Comparison of ENCODE assay signal across 38 mouse cellular contexts in genomic region chr14:51023457-51023856, GRCm38 (mm10). TPM values are rescaled to one million over a fixed set of nuclear protein-coding genes. Genes with fewer than 3 reads are reported as not detected.
"Had no signal": no experiment of that assay in that cellular context is flagged by ENCODE, and none has a peak within 500 bp of the region (broad histone marks: within the 10 kb centered on the region; RNA-seq: fewer than 3 reads in every experiment).

No protein-coding gene starts in this region.

- H3K4me1 ChIP-seq: heart, embryonic 10.5 days; heart, embryonic 12.5 days; heart, embryonic 13.5 days; heart, embryonic 15.5 days; hindbrain, embryonic 10.5 days; hindbrain, embryonic 12.5 days; hindbrain, embryonic 13.5 days; hindbrain, embryonic 15.5 days; intestine, embryonic 15.5 days had no signal

- ATAC-seq: hindbrain, embryonic 16.5 days; hindbrain, postnatal 0 days; inflammation-experienced regulatory T-cells, adult 6 months; intestine, embryonic 15.5 days; intestine, embryonic 16.5 days; intestine, postnatal 0 days had no signal

- H3K9me3 ChIP-seq: heart, embryonic 10.5 days; heart, embryonic 13.5 days; heart, embryonic 15.5 days; hindbrain, embryonic 10.5 days; hindbrain, embryonic 12.5 days; hindbrain, embryonic 13.5 days; hindbrain, embryonic 15.5 days; intestine, embryonic 15.5 days had no signal

- H3K4me2 ChIP-seq: heart, embryonic 11.5 days; heart, embryonic 12.5 days; heart, embryonic 13.5 days; heart, embryonic 15.5 days; hindbrain, embryonic 12.5 days; hindbrain, embryonic 13.5 days; hindbrain, embryonic 14.5 days; hindbrain, embryonic 15.5 days; intestine, embryonic 15.5 days had no signal

- H3K27me3 ChIP-seq: heart, embryonic 12.5 days; heart, embryonic 13.5 days; heart, embryonic 15.5 days; hindbrain, embryonic 12.5 days; hindbrain, embryonic 13.5 days; hindbrain, embryonic 15.5 days; intestine, embryonic 15.5 days had no signal

- H3K4me3 ChIP-seq: heart, adult 2 months; heart, embryonic 10.5 days; heart, embryonic 12.5 days; heart, embryonic 13.5 days; heart, embryonic 15.5 days; hindbrain, embryonic 10.5 days; hindbrain, embryonic 12.5 days; hindbrain, embryonic 13.5 days; hindbrain, embryonic 15.5 days; intestine, embryonic 15.5 days; layer of hippocampus, adult 2 months; left cerebral cortex, adult 2 months had no signal

- H3K36me3 ChIP-seq: heart, embryonic 10.5 days; heart, embryonic 12.5 days; heart, embryonic 13.5 days; heart, embryonic 15.5 days; hindbrain, embryonic 10.5 days; hindbrain, embryonic 12.5 days; hindbrain, embryonic 13.5 days; hindbrain, embryonic 15.5 days; intestine, embryonic 15.5 days had no signal

- DNase-seq: heart, adult 18-20 months; heart, adult 2 months; heart, postnatal 10 days; heart, postnatal 14 days; heart, postnatal 36 days; heart, postnatal 4 days; kidney, adult 18-20 months; kidney, adult 8-10 months; kidney, adult 9 months; kidney, postnatal 14 days; kidney, postnatal 25 days; kidney, postnatal 36 days; layer of hippocampus, adult 9-11 months; layer of hippocampus, postnatal 36 days had no signal

- H3K27ac ChIP-seq: heart, adult 2 months; heart, embryonic 10.5 days; heart, embryonic 13.5 days; heart, embryonic 15.5 days; hindbrain, embryonic 10.5 days; hindbrain, embryonic 12.5 days; hindbrain, embryonic 13.5 days; hindbrain, embryonic 14.5 days; hindbrain, embryonic 15.5 days; hindbrain, postnatal 0 days; intestine, embryonic 15.5 days; layer of hippocampus, adult 2 months; left cerebral cortex, adult 2 months had no signal

- H3K9ac ChIP-seq: heart, embryonic 12.5 days; heart, embryonic 13.5 days; heart, embryonic 15.5 days; hindbrain, embryonic 12.5 days; hindbrain, embryonic 13.5 days; hindbrain, embryonic 14.5 days; hindbrain, embryonic 15.5 days; intestine, embryonic 15.5 days had no signal

RNA-seq across cellular contexts. Expression of gene Rnase10, which starts 15.9 kb away (rescaled TPM):
- polyA plus RNA-seq: hindbrain, embryonic 10.5 days; hindbrain, embryonic 11.5 days; hindbrain, embryonic 12.5 days; hindbrain, embryonic 13.5 days; hindbrain, embryonic 14.5 days; hindbrain, embryonic 15.5 days; hindbrain, postnatal 0 days; inflammation-experienced regulatory T-cells, adult 6 months had no signal

RNA-seq across cellular contexts. Expression of gene Rnase9, which starts 18.2 kb away (rescaled TPM):
- polyA plus RNA-seq: heart, adult 2 months; heart, embryonic 10.5 days; heart, embryonic 11.5 days; heart, embryonic 12.5 days; heart, embryonic 13.5 days; heart, embryonic 14.5 days; heart, embryonic 15.5 days; heart, embryonic 16.5 days; heart, postnatal 0 days; hindbrain, embryonic 10.5 days; hindbrain, embryonic 11.5 days; hindbrain, embryonic 12.5 days; hindbrain, embryonic 13.5 days; hindbrain, embryonic 14.5 days; hindbrain, embryonic 15.5 days; hindbrain, embryonic 16.5 days; hindbrain, postnatal 0 days; inflammation-experienced regulatory T-cells, adult 6 months; intestine, embryonic 14.5 days; intestine, embryonic 15.5 days; intestine, embryonic 16.5 days; intestine, postnatal 0 days; large intestine, adult 2 months had no signal

RNA-seq across cellular contexts. Expression of gene Rnase11, which starts 26.5 kb away (rescaled TPM):
- polyA plus RNA-seq: heart, adult 2 months; heart, embryonic 10.5 days; heart, embryonic 11.5 days; heart, embryonic 12.5 days; heart, embryonic 13.5 days; heart, embryonic 14.5 days; heart, embryonic 15.5 days; heart, embryonic 16.5 days; heart, postnatal 0 days; hindbrain, embryonic 10.5 days; hindbrain, embryonic 11.5 days; hindbrain, embryonic 12.5 days; hindbrain, embryonic 13.5 days; hindbrain, embryonic 14.5 days; hindbrain, embryonic 15.5 days; hindbrain, embryonic 16.5 days; hindbrain, postnatal 0 days; inflammation-experienced regulatory T-cells, adult 6 months; intestine, embryonic 14.5 days; intestine, embryonic 15.5 days; intestine, embryonic 16.5 days; intestine, postnatal 0 days; large intestine, adult 2 months had no signal

RNA-seq across cellular contexts. Expression of gene Rnase12, which starts 34.0 kb away (rescaled TPM):
- polyA plus RNA-seq: heart, adult 2 months; heart, embryonic 11.5 days; heart, embryonic 15.5 days; heart, embryonic 16.5 days; heart, postnatal 0 days; hindbrain, embryonic 10.5 days; hindbrain, embryonic 11.5 days; hindbrain, embryonic 12.5 days; hindbrain, embryonic 13.5 days; hindbrain, embryonic 14.5 days; hindbrain, embryonic 15.5 days; hindbrain, embryonic 16.5 days; inflammation-experienced regulatory T-cells, adult 6 months had no signal

RNA-seq across cellular contexts. Expression of gene Olfr750, which starts 50.8 kb away (rescaled TPM):
- polyA plus RNA-seq: heart, adult 2 months; heart, embryonic 10.5 days; heart, embryonic 11.5 days; heart, embryonic 12.5 days; heart, embryonic 13.5 days; heart, embryonic 14.5 days; heart, embryonic 15.5 days; heart, embryonic 16.5 days; heart, postnatal 0 days; hindbrain, embryonic 11.5 days; hindbrain, embryonic 12.5 days; hindbrain, embryonic 13.5 days; hindbrain, embryonic 14.5 days; intestine, embryonic 14.5 days; intestine, embryonic 15.5 days; intestine, embryonic 16.5 days; intestine, postnatal 0 days; large intestine, adult 2 months had no signal
